ENCODE assay signal across 19 mouse cellular contexts in the genomic region with DNA sequence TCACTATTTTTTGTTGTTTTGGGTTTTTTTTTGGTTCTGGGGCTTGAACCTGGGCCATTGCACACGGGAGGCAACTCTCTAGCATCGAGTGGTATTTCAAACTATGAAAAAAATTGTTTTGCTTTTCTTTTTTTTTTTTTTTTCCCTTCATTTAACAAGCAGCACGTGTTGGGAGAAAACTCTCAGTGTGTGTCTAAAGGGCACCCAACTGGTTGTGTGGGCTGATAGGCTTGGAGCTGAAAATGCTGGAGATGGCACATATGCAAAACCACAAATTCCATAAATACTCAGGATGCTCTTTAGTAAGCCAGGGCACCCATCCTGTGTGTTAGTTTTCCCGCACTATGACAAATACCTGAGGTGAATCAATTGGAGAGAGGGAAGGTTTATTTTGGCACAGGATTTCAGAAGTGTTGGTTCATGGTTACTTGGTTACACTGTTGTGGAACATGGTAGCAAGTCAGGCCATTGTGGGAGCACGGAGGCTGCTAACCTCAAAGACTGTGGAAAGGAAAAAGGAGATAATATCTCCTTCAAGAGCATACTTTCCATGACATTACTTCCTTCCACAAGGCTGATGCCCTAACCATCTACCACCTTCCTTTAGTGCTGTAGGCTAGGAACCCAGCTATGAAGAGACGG.
DNase-seq lines count a peak whose midpoint lies in the region; ATAC-seq and TF ChIP-seq lines count a peak whose summit lies in the region.
"Had no signal": no experiment of that assay in that cellular context is flagged by ENCODE, and none has a peak within 500 bp of the region (broad histone marks: within the 10 kb centered on the region; RNA-seq: fewer than 3 reads in every experiment).

No protein-coding gene starts in this region.

- H3K79me2 ChIP-seq in myocyte (ENCODE audit: control insufficient read depth, insufficient read depth), result no peaks in the 10 kb centered on the region

- ATAC-seq in liver, postnatal 0 days, result peak; percentile 63
- ATAC-seq in liver, embryonic 11.5 days (replicated peaks; ENCODE audit: low FRiP score), result no peak
- peak; percentile 48 for ATAC-seq in CD4-positive, CD25-positive, alpha-beta regulatory T cell, adult 4 months
- peak; percentile 73 for ATAC-seq in common myeloid progenitor, adult 5-6 weeks (replicated peaks; ENCODE audit: low read depth, poor library complexity, severe bottlenecking)
- no peak for ATAC-seq in hindbrain, postnatal 0 days
- ATAC-seq: forebrain, embryonic 16.5 days; liver, embryonic 12.5 days; midbrain, embryonic 15.5 days had no signal

- TF ChIP-seq CTCF in liver, postnatal 0 days (IDR thresholded peaks at IDR 0.05; ENCODE audit: low read depth), result no peak
- TF ChIP-seq CTCF in hindbrain, postnatal 0 days (IDR thresholded peaks at IDR 0.05; ENCODE audit: low read depth), result no peak
- TF ChIP-seq CTCF in layer of hippocampus, adult 2 months (conservative IDR thresholded peaks at IDR 0.05), result no peak

- no peaks in the 10 kb centered on the region for H3K9me3 ChIP-seq in liver, postnatal 0 days (ENCODE audit: low read length)
- H3K9me3 ChIP-seq in liver, embryonic 11.5 days (ENCODE audit: control insufficient read depth, low read length), result no peaks in the 10 kb centered on the region
- no peaks in the 10 kb centered on the region for H3K9me3 ChIP-seq in hindbrain, postnatal 0 days (ENCODE audit: low read length)
- H3K9me3 ChIP-seq: hindbrain, embryonic 13.5 days; liver, embryonic 12.5 days; lung, embryonic 15.5 days; midbrain, embryonic 15.5 days; neural tube, embryonic 12.5 days had no signal

- WGBS in liver, postnatal 0 days (ENCODE audit: insufficient replicate concordance), result 74% methylated on average over 6 of the region's 6 CpGs
- WGBS in liver, embryonic 11.5 days, result 81% methylated on average over 6 of the region's 6 CpGs
- 86% methylated on average over 6 of the region's 6 CpGs for WGBS in hindbrain, postnatal 0 days

- TF ChIP-seq POLR2A in myocyte (IDR thresholded peaks at IDR 0.05; ENCODE audit: insufficient read length, low read depth), result no peak

- H3K4me1 ChIP-seq in liver, postnatal 0 days (ENCODE audit: insufficient read depth), result no peaks in the 10 kb centered on the region
- H3K4me1 ChIP-seq in liver, embryonic 11.5 days (replicated peaks; ENCODE audit: control insufficient read depth, insufficient read depth, low read length), result peaks cover 3% of the 10 kb centered on the region
- H3K4me1 ChIP-seq in hindbrain, postnatal 0 days (ENCODE audit: insufficient read depth, low read length), result no peaks in the 10 kb centered on the region
- H3K4me1 ChIP-seq: midbrain, embryonic 15.5 days; neural tube, embryonic 12.5 days had no signal

- TF ChIP-seq EP300 in liver, postnatal 0 days (IDR thresholded peaks at IDR 0.05; ENCODE audit: low read depth), result no peak

- DNase-seq in liver, postnatal 0 days, result no peak
- DNase-seq in liver, embryonic 11.5 days (ENCODE audit: low spot score), result no peak
- DNase-seq in gastrocnemius, postnatal 36 days, result no peak
- no peak for DNase-seq in hindbrain, postnatal 0 days (ENCODE audit: low spot score)
- DNase-seq in layer of hippocampus, adult 2 months (ENCODE audit: low spot score in 2 of 2), result no peak
- DNase-seq: cerebellum, postnatal 25 days; gastrocnemius, adult 2 months; kidney, adult 2 months; kidney, postnatal 25 days; thymus, adult 2 months had no signal

- H3K27ac ChIP-seq in liver, postnatal 0 days (ENCODE audit: low read depth), result no peak overlapping the region
- H3K27ac ChIP-seq in liver, embryonic 11.5 days (ENCODE audit: low read depth, low read length), result no peak overlapping the region
- no peak overlapping the region for H3K27ac ChIP-seq in hindbrain, postnatal 0 days
- H3K27ac ChIP-seq in layer of hippocampus, adult 2 months, result no peak overlapping the region
- H3K27ac ChIP-seq: gastrocnemius, adult 2 months; hindbrain, embryonic 13.5 days; liver, embryonic 12.5 days; midbrain, embryonic 15.5 days; neural tube, embryonic 12.5 days had no signal

- intact Hi-C loops in gastrocnemius, postnatal 36 days (cut with DNase I), result no loop called here

- no peaks in the 10 kb centered on the region for H3K27me3 ChIP-seq in liver, postnatal 0 days (ENCODE audit: insufficient read depth, low read length)
- no peaks in the 10 kb centered on the region for H3K27me3 ChIP-seq in liver, embryonic 11.5 days (replicated peaks; ENCODE audit: control insufficient read depth, insufficient read depth, low read length)
- no peaks in the 10 kb centered on the region for H3K27me3 ChIP-seq in myocyte (ENCODE audit: control insufficient read depth, insufficient read depth, insufficient read length)
- no peaks in the 10 kb centered on the region for H3K27me3 ChIP-seq in hindbrain, postnatal 0 days (ENCODE audit: insufficient read depth, low read length)
- H3K27me3 ChIP-seq: hindbrain, embryonic 13.5 days; liver, embryonic 12.5 days; lung, embryonic 15.5 days; midbrain, embryonic 15.5 days; neural tube, embryonic 12.5 days had no signal

- no peaks in the 10 kb centered on the region for H3K36me3 ChIP-seq in liver, postnatal 0 days (replicated peaks; ENCODE audit: insufficient read depth, low read length)
- no peaks in the 10 kb centered on the region for H3K36me3 ChIP-seq in liver, embryonic 11.5 days (ENCODE audit: control insufficient read depth, insufficient read depth, low read length)
- no peaks in the 10 kb centered on the region for H3K36me3 ChIP-seq in myocyte (ENCODE audit: control insufficient read depth, insufficient read depth)
- H3K36me3 ChIP-seq in hindbrain, postnatal 0 days (ENCODE audit: insufficient read depth, low read length), result no peaks in the 10 kb centered on the region
- H3K36me3 ChIP-seq: hindbrain, embryonic 13.5 days; liver, embryonic 12.5 days; lung, embryonic 15.5 days; midbrain, embryonic 15.5 days; neural tube, embryonic 12.5 days had no signal

- no peak overlapping the region for H3K4me2 ChIP-seq in liver, postnatal 0 days (ENCODE audit: low read depth, low read length)
- no peak overlapping the region for H3K4me2 ChIP-seq in liver, embryonic 11.5 days
- H3K4me2 ChIP-seq in myocyte (ENCODE audit: low read depth), result peak overlapping the region; percentile 8
- no peak overlapping the region for H3K4me2 ChIP-seq in hindbrain, postnatal 0 days (ENCODE audit: low read depth, low read length)
- H3K4me2 ChIP-seq: hindbrain, embryonic 13.5 days; liver, embryonic 12.5 days; lung, embryonic 15.5 days; midbrain, embryonic 15.5 days; neural tube, embryonic 12.5 days had no signal

- no peak overlapping the region for H3ac ChIP-seq in myocyte (ENCODE audit: control insufficient read depth, insufficient read length)

- H3K9ac ChIP-seq in liver, postnatal 0 days (replicated peaks), result no peak overlapping the region
- no peak overlapping the region for H3K9ac ChIP-seq in liver, embryonic 11.5 days (ENCODE audit: low read depth, low read length)
- no peak overlapping the region for H3K9ac ChIP-seq in hindbrain, postnatal 0 days (replicated peaks; ENCODE audit: low read length)
- H3K9ac ChIP-seq: hindbrain, embryonic 13.5 days; liver, embryonic 12.5 days; lung, embryonic 15.5 days; midbrain, embryonic 15.5 days; neural tube, embryonic 12.5 days had no signal

- no peak overlapping the region for H3K4me3 ChIP-seq in liver, postnatal 0 days (ENCODE audit: low read depth, low read length)
- H3K4me3 ChIP-seq in liver, embryonic 11.5 days (ENCODE audit: low read depth, low read length), result no peak overlapping the region
- H3K4me3 ChIP-seq in myocyte, result no peak overlapping the region
- H3K4me3 ChIP-seq in hindbrain, postnatal 0 days (ENCODE audit: low read length), result no peak overlapping the region
- H3K4me3 ChIP-seq in layer of hippocampus, adult 2 months, result no peak overlapping the region
- H3K4me3 ChIP-seq: gastrocnemius, adult 2 months; hindbrain, embryonic 13.5 days; liver, embryonic 12.5 days; lung, embryonic 15.5 days; midbrain, embryonic 15.5 days; neural tube, embryonic 12.5 days had no signal

TF ChIP-seq in myocyte, 11 proteins besides CTCF, POLR2A, EP300 and RAD21:
- TF ChIP-seq USF1 (IDR thresholded peaks at IDR 0.05; ENCODE audit: low read depth) (peak; percentile 46), SRF (IDR thresholded peaks at IDR 0.05; ENCODE audit: control insufficient read depth, insufficient read length, low read depth) (no peak)

Comparison
In these comparisons a context has a peak if more than half of its experiments do, and no peak if none do; other contexts are left out.
1. ATAC-seq: peak in liver, postnatal 0 days (single experiment), CD4-positive, CD25-positive, alpha-beta regulatory T cell, adult 4 months (single experiment) and common myeloid progenitor, adult 5-6 weeks (single experiment); none in liver, embryonic 11.5 days (single experiment) and hindbrain, postnatal 0 days (single experiment).